Mouse (Mus musculus): Measurements from ENCODE around the gene Mrpl23. TPM values are rescaled to one million over a fixed set of nuclear protein-coding genes. Genes with fewer than 3 reads are reported as not detected.

Gene Mrpl23
- polyA plus RNA-seq, 1 experiment from 2014 or later, result 21.6 TPM

- no peak overlapping the region for H3K27ac ChIP-seq
- ATAC-seq (ENCODE audit: low FRiP score), result no peak
- no peaks in the 10 kb centered on the region for H3K36me3 ChIP-seq (replicated peaks; ENCODE audit: control insufficient read depth, insufficient read depth)
- WGBS, result 91% methylated on average over 12 of the region's 12 CpGs
- H3K9me3 ChIP-seq (ENCODE audit: control insufficient read depth, low read length), result peaks cover 8% of the 10 kb centered on the region
- no peak overlapping the region for H3K4me2 ChIP-seq (replicated peaks)
- no peak overlapping the region for H3K9ac ChIP-seq
- H3K4me1 ChIP-seq (replicated peaks; ENCODE audit: control insufficient read depth, insufficient read depth, low read length), result no peaks in the 10 kb centered on the region
- 0 out of 2 replicates have a peak, but pooled peaks cover 7% of the 10 kb centered on the region for H3K27me3 ChIP-seq (ENCODE audit: control insufficient read depth, insufficient read depth, low read length)
- H3K4me3 ChIP-seq (replicated peaks; ENCODE audit: low read length), result no peak overlapping the region
- no peak for DNase-seq (ENCODE audit: low spot score)
These were observed 43.0 kb downstream of the Mrpl23 start for GRCm38 (mm10) chr7:142575491-142575890.

GRCm38 (mm10) chr7:142575971-142576370 lies 43.5 kb downstream of the Mrpl23 start:
- H3K4me1 ChIP-seq (replicated peaks; ENCODE audit: control insufficient read depth, insufficient read depth, low read length), result 0 out of 2 replicates have a peak, but pooled peaks cover 3% of the 10 kb centered on the region
- H3K27ac ChIP-seq, result no peak overlapping the region

GRCm38 (mm10) chr7:142576472-142577326 lies 44.2 kb downstream of the Mrpl23 start:
- Histone ChIP-seq H3K27ac (0 out of 2 replicates have a peak overlapping the region, but pooled peaks have one; percentile 9), H3K4me3 (replicated peaks; ENCODE audit: low read length) (peak overlapping the region; percentile 12; the same call in 1 of the 2 replicates), H3K4me2 (replicated peaks) (peak overlapping the region; percentile 36; the same call in 1 of the 2 replicates), H3K4me1 (replicated peaks; ENCODE audit: control insufficient read depth, insufficient read depth, low read length) (0 out of 2 replicates have a peak, but pooled peaks cover 6% of the 10 kb centered on the region), H3K27me3 (ENCODE audit: control insufficient read depth, insufficient read depth, low read length) (0 out of 2 replicates have a peak, but pooled peaks cover 7% of the 10 kb centered on the region), H3K9ac (no peak overlapping the region), H3K36me3 (replicated peaks; ENCODE audit: control insufficient read depth, insufficient read depth) (no peaks in the 10 kb centered on the region), H3K9me3 (ENCODE audit: control insufficient read depth, low read length) (peaks cover 16% of the 10 kb centered on the region)
- ATAC-seq (ENCODE audit: low FRiP score) (no peak), DNase-seq (ENCODE audit: low spot score) (no peak)
- 90% methylated on average over 25 of the region's 25 CpGs for WGBS

More at GRCm38 (mm10) chr7:142575971-142576370, 43.5 kb downstream of the Mrpl23 start:
- DNase-seq (ENCODE audit: low spot score) (no peak), ATAC-seq (ENCODE audit: low FRiP score) (no peak)
- no peak overlapping the region for H3K4me2 ChIP-seq (replicated peaks)
- no peak overlapping the region for H3K4me3 ChIP-seq (replicated peaks; ENCODE audit: low read length)
- H3K9ac ChIP-seq, result no peak overlapping the region
- H3K36me3 ChIP-seq (replicated peaks; ENCODE audit: control insufficient read depth, insufficient read depth), result no peaks in the 10 kb centered on the region
- H3K27me3 ChIP-seq (ENCODE audit: control insufficient read depth, insufficient read depth, low read length), result 0 out of 2 replicates have a peak, but pooled peaks cover 7% of the 10 kb centered on the region
- WGBS, result 93% methylated on average over 5 of the region's 5 CpGs
- H3K9me3 ChIP-seq (ENCODE audit: control insufficient read depth, low read length), result peaks cover 13% of the 10 kb centered on the region

GRCm38 (mm10) chr7:142577806-142578423 lies 45.4 kb downstream of the Mrpl23 start:
- Histone ChIP-seq H3K27me3 (ENCODE audit: control insufficient read depth, insufficient read depth, low read length) (0 out of 2 replicates have a peak, but pooled peaks cover 7% of the 10 kb centered on the region), H3K27ac (no peak overlapping the region), H3K4me1 (replicated peaks; ENCODE audit: control insufficient read depth, insufficient read depth, low read length) (0 out of 2 replicates have a peak, but pooled peaks cover 6% of the 10 kb centered on the region), H3K4me3 (replicated peaks; ENCODE audit: low read length) (peak overlapping the region; percentile 12; the same call in 1 of the 2 replicates), H3K9ac (no peak overlapping the region), H3K36me3 (replicated peaks; ENCODE audit: control insufficient read depth, insufficient read depth) (no peaks in the 10 kb centered on the region), H3K9me3 (ENCODE audit: control insufficient read depth, low read length) (peaks cover 16% of the 10 kb centered on the region), H3K4me2 (replicated peaks) (peak overlapping the region; percentile 36)
- DNase-seq (ENCODE audit: low spot score) (no peak), ATAC-seq (ENCODE audit: low FRiP score) (no peak)
- WGBS, result 40% methylated on average over 26 of the region's 26 CpGs

- Histone ChIP-seq H3K4me3 (replicated peaks; ENCODE audit: low read length) (no peak overlapping the region), H3K4me2 (replicated peaks) (no peak overlapping the region), H3K27ac (no peak overlapping the region), H3K9ac (no peak overlapping the region), H3K4me1 (replicated peaks; ENCODE audit: control insufficient read depth, insufficient read depth, low read length) (0 out of 2 replicates have a peak, but pooled peaks cover 6% of the 10 kb centered on the region), H3K36me3 (replicated peaks; ENCODE audit: control insufficient read depth, insufficient read depth) (no peaks in the 10 kb centered on the region), H3K9me3 (ENCODE audit: control insufficient read depth, low read length) (peaks cover 16% of the 10 kb centered on the region), H3K27me3 (ENCODE audit: control insufficient read depth, insufficient read depth, low read length) (0 out of 2 replicates have a peak, but pooled peaks cover 7% of the 10 kb centered on the region)
- no peak for DNase-seq (ENCODE audit: low spot score)
- ATAC-seq (ENCODE audit: low FRiP score), result no peak
- WGBS, result 54% methylated on average over 5 of the region's 5 CpGs
These were observed 46.6 kb downstream of the Mrpl23 start for GRCm38 (mm10) chr7:142579069-142579468.

- H3K4me2 ChIP-seq (replicated peaks), result peak overlapping the region; percentile 64
- 54% methylated on average over 26 of the region's 26 CpGs for WGBS
- ATAC-seq (ENCODE audit: low FRiP score), result peak; percentile 71; the same call in 1 of the 2 replicates
These were observed 47.8 kb downstream of the Mrpl23 start for GRCm38 (mm10) chr7:142580121-142580879.

GRCm38 (mm10) chr7:142581186-142581585 lies 48.7 kb downstream of the Mrpl23 start:
- DNase-seq (ENCODE audit: low spot score), result no peak
- Histone ChIP-seq H3K27ac (no peak overlapping the region), H3K36me3 (replicated peaks; ENCODE audit: control insufficient read depth, insufficient read depth) (no peaks in the 10 kb centered on the region), H3K4me1 (replicated peaks; ENCODE audit: control insufficient read depth, insufficient read depth, low read length) (0 out of 2 replicates have a peak, but pooled peaks cover 6% of the 10 kb centered on the region), H3K9ac (no peak overlapping the region), H3K27me3 (ENCODE audit: control insufficient read depth, insufficient read depth, low read length) (0 out of 2 replicates have a peak, but pooled peaks cover 7% of the 10 kb centered on the region), H3K4me3 (replicated peaks; ENCODE audit: low read length) (no peak overlapping the region), H3K9me3 (ENCODE audit: control insufficient read depth, low read length) (peaks cover 16% of the 10 kb centered on the region), H3K4me2 (replicated peaks) (peak overlapping the region; percentile 43)
- 53% methylated on average over 7 of the region's 7 CpGs for WGBS
- ATAC-seq (ENCODE audit: low FRiP score), result no peak

More at GRCm38 (mm10) chr7:142580121-142580879, 47.8 kb downstream of the Mrpl23 start:
- 0 out of 2 replicates have a peak, but pooled peaks cover 6% of the 10 kb centered on the region for H3K4me1 ChIP-seq (replicated peaks; ENCODE audit: control insufficient read depth, insufficient read depth, low read length)
- H3K9ac ChIP-seq, result 0 out of 2 replicates have a peak overlapping the region, but pooled peaks have one; percentile 32
- no peak overlapping the region for H3K27ac ChIP-seq
- peak overlapping the region; percentile 31 for H3K4me3 ChIP-seq (replicated peaks; ENCODE audit: low read length)
- H3K36me3 ChIP-seq (replicated peaks; ENCODE audit: control insufficient read depth, insufficient read depth), result no peaks in the 10 kb centered on the region
- 0 out of 2 replicates have a peak, but pooled peaks cover 7% of the 10 kb centered on the region for H3K27me3 ChIP-seq (ENCODE audit: control insufficient read depth, insufficient read depth, low read length)
- H3K9me3 ChIP-seq (ENCODE audit: control insufficient read depth, low read length), result peaks cover 16% of the 10 kb centered on the region
- peak; percentile 73 for DNase-seq (ENCODE audit: low spot score)

GRCm38 (mm10) chr7:142581656-142582228 lies 49.3 kb downstream of the Mrpl23 start:
- ATAC-seq (ENCODE audit: low FRiP score) (peak; percentile 35; the same call in 1 of the 2 replicates), DNase-seq (ENCODE audit: low spot score) (peak; percentile 69)
- Histone ChIP-seq H3K27ac (no peak overlapping the region), H3K4me1 (replicated peaks; ENCODE audit: control insufficient read depth, insufficient read depth, low read length) (0 out of 2 replicates have a peak, but pooled peaks cover 6% of the 10 kb centered on the region), H3K36me3 (replicated peaks; ENCODE audit: control insufficient read depth, insufficient read depth) (no peaks in the 10 kb centered on the region), H3K4me2 (replicated peaks) (peak overlapping the region; percentile 43), H3K4me3 (replicated peaks; ENCODE audit: low read length) (0 out of 2 replicates have a peak overlapping the region, but pooled peaks have one; percentile 19), H3K27me3 (ENCODE audit: control insufficient read depth, insufficient read depth, low read length) (0 out of 2 replicates have a peak, but pooled peaks cover 7% of the 10 kb centered on the region), H3K9me3 (ENCODE audit: control insufficient read depth, low read length) (peaks cover 16% of the 10 kb centered on the region), H3K9ac (no peak overlapping the region)
- 51% methylated on average over 20 of the region's 20 CpGs for WGBS
